Mouse (Mus musculus) forebrain, embryonic 10.5 days (tissue): ENCODE data around the gene Fancc. TPM values are rescaled to one million over a fixed set of nuclear protein-coding genes. Genes with fewer than 3 reads are reported as not detected.
"Not testable (repeated sequence)": the region's sequence is repeated elsewhere in the genome, so short reads cannot be mapped to it uniquely, and the experiment has no call there.

ENCODE experiments used
- DNase-seq: peaks from one replicate; pipeline ENCODE4 v3.0.0-alpha.2; 2017; ENCODE audit warnings: low spot score; ENCODE audit errors: extremely low spot score
- H3K27ac ChIP-seq: fragments of 300-500 bp; sonication (generic); 2 replicates; pipeline ENCODE4 v1.5.1; 2016; ENCODE audit warnings: mild to moderate bottlenecking
- H3K27me3 ChIP-seq: fragments of 300-500 bp; sonication (generic); 2 replicates; pipeline ENCODE4 v1.6.1; 2016; ENCODE audit warnings: mild to moderate bottlenecking; ENCODE audit not compliant: poor library complexity, severe bottlenecking
- H3K36me3 ChIP-seq: fragments of 300-500 bp; sonication (generic); replicated peaks from 2 replicates; pipeline ENCODE4 v1.6.1; 2016; ENCODE audit warnings: mild to moderate bottlenecking, moderate library complexity
- H3K4me1 ChIP-seq: fragments of 300-500 bp; sonication (generic); 2 replicates; pipeline ENCODE4 v1.6.1; 2016
- H3K4me3 ChIP-seq: fragments of 300-500 bp; sonication (generic); 2 replicates; pipeline ENCODE4 v1.5.1; 2016; ENCODE audit warnings: mild to moderate bottlenecking, moderate library complexity
- H3K9me3 ChIP-seq: fragments of 300-500 bp; sonication (generic); 2 replicates; pipeline ENCODE4 v1.6.1; 2016; ENCODE audit warnings: mild to moderate bottlenecking, moderate library complexity
- WGBS: fragments of 180-500 bp; shearing (Covaris S2); methylation state at CpG from one replicate; pipeline ENCODE4 v1.1.7; 2016; 5-methylcytosine and 5-hydroxymethylcytosine counted together
- polyA plus RNA-seq: library from polyadenylated mRNA; unstranded; fragments of >200 nt; fragmentation: Nextera tagmentation; extraction: Ambion mirVana; gene quantifications from 2 replicates; pipeline ENCODE4 v1.2.1, GENCODE M21; 2016

The Fancc gene
- polyA plus RNA-seq, 1 experiment from 2014 or later = 22.4 TPM

GRCm38 (mm10) chr13:63431030-63431856 lies 65.8 kb downstream of the Fancc start:
- Histone ChIP-seq H3K27me3 (no peaks in the 10 kb centered on the region), H3K9me3 (no peaks in the 10 kb centered on the region), H3K4me3 (peak overlapping the region; percentile 75), H3K36me3 (no peaks in the 10 kb centered on the region), H3K27ac (peak overlapping the region; percentile 99), H3K4me1 (peaks cover 19% of the 10 kb centered on the region)
- DNase-seq = peak; percentile 97
- under 1% methylated on average over 82 of the region's 82 CpGs for WGBS

GRCm38 (mm10) chr13:63430681-63431029 lies 66.4 kb downstream of the Fancc start:
- WGBS = 0% methylated on average over 4 of the region's 4 CpGs
- peak overlapping the region; percentile 99 for H3K27ac ChIP-seq
- no peaks in the 10 kb centered on the region for H3K27me3 ChIP-seq
- peaks cover 19% of the 10 kb centered on the region for H3K4me1 ChIP-seq
- H3K9me3 ChIP-seq = no peaks in the 10 kb centered on the region
- peak overlapping the region; percentile 75 for H3K4me3 ChIP-seq
- DNase-seq = no peak
- no peaks in the 10 kb centered on the region for H3K36me3 ChIP-seq

GRCm38 (mm10) chr13:63430206-63430605 lies 66.9 kb downstream of the Fancc start:
- no peak for DNase-seq
- Histone ChIP-seq H3K27ac (peak overlapping the region; percentile 99), H3K4me3 (peak overlapping the region; percentile 75), H3K27me3 (no peaks in the 10 kb centered on the region), H3K36me3 (no peaks in the 10 kb centered on the region), H3K4me1 (peaks cover 19% of the 10 kb centered on the region), H3K9me3 (no peaks in the 10 kb centered on the region)
- 82% methylated on average over 9 of the region's 9 CpGs for WGBS

GRCm38 (mm10) chr13:63428211-63428610 lies 68.9 kb downstream of the Fancc start:
- peaks cover 19% of the 10 kb centered on the region for H3K4me1 ChIP-seq
- not testable (repeated sequence) for DNase-seq, H3K27me3 ChIP-seq, H3K27ac ChIP-seq, H3K9me3 ChIP-seq, H3K4me3 ChIP-seq, H3K36me3 ChIP-seq
- WGBS = 91% methylated on average over 5 of the region's 5 CpGs

- no peak for DNase-seq
- Histone ChIP-seq H3K4me3 (no peak overlapping the region), H3K4me1 (no peaks in the 10 kb centered on the region), H3K27me3 (no peaks in the 10 kb centered on the region), H3K9me3 (0 out of 2 replicates have a peak, but pooled peaks cover 4% of the 10 kb centered on the region), H3K36me3 (no peaks in the 10 kb centered on the region; the same call in 1 of the 2 replicates), H3K27ac (no peak overlapping the region)
- WGBS = 91% methylated on average over 2 of the region's 2 CpGs
These were observed 74.0 kb downstream of the Fancc start for GRCm38 (mm10) chr13:63423060-63423459.

GRCm38 (mm10) chr13:63421225-63421624 lies 75.9 kb downstream of the Fancc start:
- no peaks in the 10 kb centered on the region for H3K27me3 ChIP-seq
- H3K27ac ChIP-seq = no peak overlapping the region
- no peaks in the 10 kb centered on the region; the same call in 1 of the 2 replicates for H3K36me3 ChIP-seq
- no peak for DNase-seq
- H3K4me1 ChIP-seq = no peaks in the 10 kb centered on the region
- H3K4me3 ChIP-seq = no peak overlapping the region
- 0 out of 2 replicates have a peak, but pooled peaks cover 4% of the 10 kb centered on the region for H3K9me3 ChIP-seq

GRCm38 (mm10) chr13:63418148-63418547 lies 78.9 kb downstream of the Fancc start:
- Histone ChIP-seq H3K4me1 (no peaks in the 10 kb centered on the region), H3K36me3 (no peaks in the 10 kb centered on the region; the same call in 1 of the 2 replicates), H3K9me3 (no peaks in the 10 kb centered on the region), H3K27me3 (no peaks in the 10 kb centered on the region), H3K4me3 (no peak overlapping the region), H3K27ac (no peak overlapping the region)
- DNase-seq = no peak
- WGBS = 84% methylated on average over 2 of the region's 2 CpGs

- no peaks in the 10 kb centered on the region for H3K9me3 ChIP-seq
- H3K4me1 ChIP-seq = no peaks in the 10 kb centered on the region
- H3K4me3 ChIP-seq = no peak overlapping the region
- 73% methylated on average over 3 of the region's 3 CpGs for WGBS
- no peak for DNase-seq
- H3K27ac ChIP-seq = no peak overlapping the region
- no peaks in the 10 kb centered on the region for H3K27me3 ChIP-seq
- H3K36me3 ChIP-seq = peaks cover 4% of the 10 kb centered on the region; the same call in 1 of the 2 replicates
These were observed 80.3 kb downstream of the Fancc start for GRCm38 (mm10) chr13:63416824-63417223.

- Histone ChIP-seq H3K27ac (no peak overlapping the region), H3K27me3 (no peaks in the 10 kb centered on the region), H3K4me3 (no peak overlapping the region), H3K4me1 (peaks cover 4% of the 10 kb centered on the region), H3K9me3 (no peaks in the 10 kb centered on the region), H3K36me3 (peaks cover 4% of the 10 kb centered on the region; the same call in 1 of the 2 replicates)
- DNase-seq = no peak
- 96% methylated on average over 4 of the region's 4 CpGs for WGBS
These were observed 84.4 kb downstream of the Fancc start for GRCm38 (mm10) chr13:63412662-63413061.

- peaks cover 4% of the 10 kb centered on the region for H3K4me1 ChIP-seq
- no peaks in the 10 kb centered on the region for H3K27me3 ChIP-seq
- H3K9me3 ChIP-seq = no peaks in the 10 kb centered on the region
- no peak overlapping the region for H3K4me3 ChIP-seq
- H3K27ac ChIP-seq = no peak overlapping the region
- peaks cover 4% of the 10 kb centered on the region; the same call in 1 of the 2 replicates for H3K36me3 ChIP-seq
- 82% methylated on average over 4 of the region's 4 CpGs for WGBS
- DNase-seq = no peak
These were observed 85.6 kb downstream of the Fancc start for GRCm38 (mm10) chr13:63411310-63412022.

GRCm38 (mm10) chr13:63410578-63411298 lies 86.3 kb downstream of the Fancc start:
- peaks cover 4% of the 10 kb centered on the region; the same call in 1 of the 2 replicates for H3K36me3 ChIP-seq
- H3K27ac ChIP-seq = no peak overlapping the region
- DNase-seq = no peak
- H3K27me3 ChIP-seq = no peaks in the 10 kb centered on the region
- no peaks in the 10 kb centered on the region for H3K9me3 ChIP-seq
- H3K4me1 ChIP-seq = peaks cover 4% of the 10 kb centered on the region
- H3K4me3 ChIP-seq = no peak overlapping the region
- 85% methylated on average over 9 of the region's 9 CpGs for WGBS

- 85% methylated on average over 4 of the region's 4 CpGs for WGBS
- Histone ChIP-seq H3K27ac (no peak overlapping the region), H3K36me3 (no peaks in the 10 kb centered on the region), H3K27me3 (no peaks in the 10 kb centered on the region), H3K4me1 (peaks cover 4% of the 10 kb centered on the region), H3K4me3 (no peak overlapping the region), H3K9me3 (no peaks in the 10 kb centered on the region)
- DNase-seq = no peak
These were observed 91.9 kb downstream of the Fancc start for GRCm38 (mm10) chr13:63405151-63405550.
